Mouse (Mus musculus) adrenal gland, adult 18-20 months (tissue): ENCODE results near the gene Terf2. TPM values are rescaled to one million over a fixed set of nuclear protein-coding genes. Genes with fewer than 3 reads are reported as not detected.
"Not testable (repeated sequence)": the region's sequence is repeated elsewhere in the genome, so short reads cannot be mapped to it uniquely, and the experiment has no call there.

ENCODE experiments used
- DNase-seq, 2 experiments: peaks; one replicate each; pipeline ENCODE4 v3.0.0; 2021 to 2022; ENCODE audit warnings: low spot score in 2 of 2
- total RNA-seq, 2 experiments: library from RNA; stranded (reverse); gene quantifications; 1 replicate in 1 of 2; 2 replicates in 1 of 2; pipeline ENCODE4 v1.2.3; 2021

Gene Terf2
- total RNA-seq, 2 experiments from 2014 or later: 20.5 to 22.6 TPM

DNA sequence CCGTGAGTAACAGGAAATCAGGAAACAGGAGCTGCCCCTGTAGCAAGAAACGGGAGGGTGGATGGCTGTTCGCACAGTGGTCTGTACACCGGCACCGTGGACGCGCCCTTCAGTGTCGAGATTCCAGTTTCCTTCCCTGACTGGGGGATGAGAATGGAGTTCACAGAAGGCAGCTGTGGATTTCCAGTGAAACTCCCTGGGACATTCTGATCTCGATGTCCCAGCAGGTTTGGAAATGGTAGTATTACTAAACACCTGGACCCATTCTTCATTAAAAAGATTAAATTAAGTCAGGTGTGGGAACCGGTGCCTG lies 18.6 kb upstream of the Terf2 start:
- DNase-seq: no peak

DNA sequence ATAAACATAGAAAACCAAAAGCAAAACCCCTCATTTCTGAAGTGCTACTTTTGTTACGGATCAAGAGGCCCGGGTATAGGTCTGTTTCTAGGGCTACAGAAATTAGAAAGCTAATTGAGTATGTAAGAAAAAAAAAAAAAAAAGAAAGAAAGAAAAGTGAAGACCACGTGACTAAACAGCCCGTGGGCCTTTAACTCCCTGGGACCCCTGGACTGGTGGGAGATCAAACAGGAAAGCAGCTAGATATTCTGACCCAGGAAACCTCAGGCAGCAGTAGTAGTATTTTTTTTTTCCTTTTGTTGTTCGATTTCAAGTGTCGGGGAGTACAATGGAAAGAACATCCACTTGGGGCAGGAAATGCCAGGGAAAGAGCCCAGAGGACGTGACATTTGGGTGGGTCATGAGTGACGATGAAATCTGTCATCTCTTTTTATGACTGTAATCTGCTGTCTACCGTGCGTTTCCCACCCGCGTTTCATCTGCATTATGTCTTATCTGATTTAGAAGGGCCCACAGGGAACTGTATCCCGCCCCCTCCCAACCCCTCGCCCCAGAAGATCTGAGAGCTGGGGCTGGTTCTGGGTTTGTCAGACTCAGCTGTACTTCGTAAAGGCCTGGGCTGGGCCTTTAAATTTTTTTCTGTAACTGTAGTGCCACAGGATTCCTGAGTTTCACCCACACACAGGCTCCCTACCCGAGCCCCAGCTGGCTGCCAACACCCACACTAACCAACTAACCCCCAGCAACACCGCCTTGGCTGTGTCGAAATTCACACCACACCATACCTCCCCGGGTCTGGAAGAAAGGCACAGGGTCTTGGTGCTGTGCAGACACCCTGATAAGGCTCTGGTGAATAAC lies 18.0 kb upstream of the Terf2 start:
- no peak for DNase-seq

DNA sequence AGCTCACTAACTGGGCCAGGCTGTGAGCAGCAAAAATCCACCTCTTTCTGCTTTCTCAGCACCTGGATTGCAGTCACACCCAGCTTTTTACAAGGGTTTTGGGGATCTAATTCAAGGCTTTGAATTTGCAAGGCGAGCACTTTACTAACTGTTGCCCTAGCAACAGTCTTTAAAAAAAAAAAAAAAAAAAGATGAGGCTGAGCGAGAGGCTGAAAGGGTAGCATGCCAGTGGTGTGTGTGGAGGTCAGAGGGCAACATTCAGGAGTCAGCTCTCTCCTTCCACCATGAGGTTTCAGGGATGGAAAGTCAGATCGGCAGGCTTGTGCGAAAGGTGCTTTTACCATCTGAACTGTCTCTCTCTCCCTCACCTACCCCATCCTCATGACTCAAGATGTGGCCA lies 16.9 kb upstream of the Terf2 start:
- no peak for DNase-seq

DNA sequence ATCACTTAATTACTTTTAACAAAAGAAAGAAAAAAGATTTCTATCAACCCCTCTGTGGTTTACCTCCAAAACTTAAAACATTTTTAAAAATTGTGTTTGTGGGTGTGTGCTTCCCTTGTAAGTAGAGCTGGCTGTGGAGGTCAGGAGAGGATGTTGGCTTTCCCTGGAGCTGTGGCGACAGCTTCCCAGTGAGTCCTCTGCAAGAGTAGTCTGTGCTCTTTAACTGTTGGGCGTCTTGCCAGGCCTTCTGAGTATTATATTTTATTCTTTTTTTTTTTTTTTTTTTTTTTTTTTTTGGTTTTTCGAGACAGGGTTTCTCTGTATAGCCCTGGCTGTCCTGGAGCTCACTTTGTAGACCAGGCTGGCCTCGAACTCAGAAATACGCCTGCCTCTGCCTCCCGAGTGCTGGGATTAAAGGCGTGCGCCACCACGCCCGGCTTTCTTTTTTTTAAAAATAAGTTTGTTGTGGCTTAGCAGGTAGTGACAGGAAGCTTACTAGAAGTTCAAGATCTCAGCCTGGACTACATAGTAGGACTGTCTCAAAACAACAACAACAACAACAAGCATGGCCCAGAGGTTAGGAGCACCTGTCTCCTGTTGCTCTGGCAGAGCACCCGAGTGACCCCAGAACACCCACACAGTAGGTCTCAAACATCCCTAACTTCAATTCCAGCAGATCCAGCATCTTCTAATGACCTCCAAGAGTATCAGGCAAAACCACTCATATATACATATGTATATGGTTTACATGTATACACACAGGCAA lies 15.2 kb upstream of the Terf2 start:
- no peak for DNase-seq

DNA sequence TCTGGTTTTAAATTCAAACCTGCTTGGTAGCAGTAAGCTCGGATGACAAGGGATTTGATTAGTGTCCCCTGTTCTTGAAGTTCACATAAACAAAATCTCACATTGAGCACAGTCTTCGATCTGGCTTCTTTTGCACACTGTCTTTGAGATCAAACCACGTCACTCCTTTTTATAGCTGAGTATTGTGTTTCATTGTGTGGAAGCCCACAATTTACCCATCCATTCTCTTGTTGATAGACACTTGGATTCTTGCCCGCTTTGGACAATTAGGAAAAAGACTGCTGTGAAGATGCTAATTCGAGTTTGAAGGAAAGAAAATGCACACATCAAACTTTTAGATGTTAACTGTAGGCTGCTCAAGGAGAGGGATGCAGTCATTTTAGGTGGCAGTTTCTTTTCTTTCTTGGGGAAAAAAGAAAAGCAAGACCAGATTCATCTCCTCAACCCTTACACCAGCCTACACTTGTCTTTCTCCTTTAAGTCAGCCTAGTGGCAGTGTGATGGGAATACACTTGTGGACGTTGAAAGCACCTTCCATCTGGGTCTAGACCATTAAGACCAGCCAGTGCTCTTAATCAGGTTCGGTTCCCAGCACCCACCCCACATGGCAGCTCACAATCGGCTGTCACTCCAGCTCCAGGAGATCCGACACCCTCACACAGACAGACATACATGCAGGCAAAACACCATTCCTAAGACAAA lies 14.4 kb upstream of the Terf2 start:
- DNase-seq: no peak

DNA sequence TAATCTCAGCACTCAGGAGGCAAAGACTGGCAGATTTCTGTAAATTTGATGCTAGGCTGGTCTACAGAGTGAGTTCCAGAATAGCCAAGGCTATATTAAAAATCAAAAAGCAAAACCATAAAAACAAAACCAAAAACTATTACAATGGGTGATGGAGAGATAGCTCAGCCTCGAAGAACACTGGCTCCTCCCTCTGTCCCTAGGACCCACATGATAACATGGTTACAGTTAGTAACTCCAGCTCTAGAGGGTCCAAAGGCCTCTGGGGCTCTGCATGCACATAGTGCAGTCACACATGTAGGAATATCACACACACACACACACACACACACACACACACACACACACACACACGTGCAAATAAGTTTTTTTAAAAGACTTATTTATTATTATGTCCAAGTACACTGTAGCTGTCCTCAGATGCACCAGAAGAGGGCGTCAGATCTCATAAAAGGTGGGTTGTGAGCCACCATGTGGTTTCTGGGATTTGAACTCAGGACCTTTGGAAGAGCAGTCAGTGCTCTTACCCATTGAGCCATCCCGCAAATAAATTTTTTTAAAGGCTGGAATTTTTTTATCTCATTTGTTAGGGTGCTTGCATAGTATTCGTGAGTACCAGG lies 13.6 kb upstream of the Terf2 start:
- DNase-seq: no peak

DNA sequence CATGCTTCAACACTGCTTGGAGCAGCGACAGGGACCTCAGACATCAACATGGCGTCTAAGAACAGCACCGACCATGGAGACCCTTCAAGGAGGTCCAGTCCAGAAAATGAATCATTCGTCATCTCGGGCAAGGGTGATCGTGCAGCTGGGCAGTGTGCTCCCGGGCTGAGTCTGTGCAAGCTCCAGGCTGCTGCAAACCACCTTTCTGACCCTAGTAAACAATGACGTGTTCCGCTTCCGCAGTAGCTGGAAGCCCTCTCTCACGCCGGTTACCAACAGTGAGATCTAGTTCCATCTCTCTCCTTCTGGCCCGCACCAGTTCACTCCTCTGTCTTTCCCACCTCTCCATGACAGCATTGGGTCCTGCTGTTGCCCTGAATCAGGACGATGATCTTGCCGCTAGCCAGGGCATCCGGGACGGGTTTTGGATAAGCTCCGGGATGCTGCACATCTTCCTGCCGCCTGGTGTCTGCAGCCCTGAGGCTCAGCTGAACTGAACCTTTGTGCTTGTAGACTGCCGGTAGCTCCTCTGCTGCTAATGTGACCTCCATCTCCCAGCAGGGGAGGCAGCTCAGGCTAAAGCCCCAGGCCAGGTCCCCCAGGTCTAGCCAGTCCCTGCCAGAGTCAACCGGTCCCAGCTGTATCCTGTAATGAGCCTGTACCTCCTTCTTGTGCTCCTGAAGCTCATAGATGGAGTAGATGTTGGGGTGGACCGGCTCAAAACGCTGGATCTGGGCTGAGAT lies 12.8 kb upstream of the Terf2 start:
- DNase-seq: no peak

DNA sequence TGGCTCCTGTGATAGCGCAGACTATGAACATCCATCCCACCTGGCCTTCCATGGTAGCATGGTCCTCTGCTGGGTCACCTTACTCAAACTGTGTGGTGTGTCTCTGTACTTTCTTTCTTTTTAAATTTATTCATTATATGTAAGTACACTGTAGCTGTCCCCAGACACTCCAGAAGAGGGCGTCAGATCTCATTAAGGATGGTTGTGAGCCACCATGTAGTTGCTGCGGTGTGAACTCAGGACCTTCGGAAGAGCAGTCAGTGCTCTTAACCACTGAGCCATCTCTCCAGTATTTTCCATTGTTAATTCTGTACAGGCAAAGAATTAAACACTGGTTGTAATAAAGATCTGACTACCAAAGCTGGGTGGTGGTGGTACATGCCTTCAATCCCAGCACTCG lies 11.7 kb upstream of the Terf2 start:
- not testable (repeated sequence) for DNase-seq

DNA sequence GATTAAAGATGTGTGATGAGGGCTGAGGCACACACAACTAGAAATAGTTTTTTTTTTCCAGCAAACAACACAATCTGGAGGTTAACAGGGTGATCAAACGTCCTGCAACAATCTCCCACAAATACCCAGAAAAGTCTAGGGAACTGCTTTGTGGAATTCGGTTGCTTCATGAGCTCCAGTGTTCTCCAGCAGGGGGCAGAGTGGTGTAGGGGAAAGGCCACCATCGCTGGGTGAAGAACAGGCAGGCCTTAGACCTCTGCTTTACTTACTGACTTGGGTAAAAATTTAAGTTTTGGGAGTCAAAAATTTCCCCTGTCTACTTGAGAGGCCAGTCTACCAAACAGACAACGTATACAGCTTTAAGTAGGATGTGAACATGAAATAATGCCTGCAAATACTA lies 8.2 kb upstream of the Terf2 start:
- peak; percentile 85 to 87 for DNase-seq

DNA sequence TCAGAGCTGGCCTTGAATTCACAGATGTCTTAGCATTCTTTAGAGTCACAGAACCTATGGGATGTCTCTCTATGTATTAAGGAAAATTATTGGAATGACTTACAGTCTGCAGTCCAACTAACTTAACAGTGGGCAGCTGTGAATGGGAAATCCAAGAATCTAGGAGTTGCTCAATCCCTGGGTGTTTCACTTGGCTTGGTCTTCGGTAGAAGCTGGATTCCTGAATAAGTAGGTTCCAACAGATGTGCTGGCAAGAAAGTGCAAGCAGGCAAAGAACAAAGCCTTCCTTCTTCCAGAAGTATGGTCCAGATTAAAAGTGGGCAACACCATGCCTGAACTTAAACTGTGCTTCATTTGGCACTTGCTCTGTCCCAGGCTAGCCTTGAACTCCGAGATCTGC lies 4.3 kb upstream of the Terf2 start:
- no peak for DNase-seq

DNA sequence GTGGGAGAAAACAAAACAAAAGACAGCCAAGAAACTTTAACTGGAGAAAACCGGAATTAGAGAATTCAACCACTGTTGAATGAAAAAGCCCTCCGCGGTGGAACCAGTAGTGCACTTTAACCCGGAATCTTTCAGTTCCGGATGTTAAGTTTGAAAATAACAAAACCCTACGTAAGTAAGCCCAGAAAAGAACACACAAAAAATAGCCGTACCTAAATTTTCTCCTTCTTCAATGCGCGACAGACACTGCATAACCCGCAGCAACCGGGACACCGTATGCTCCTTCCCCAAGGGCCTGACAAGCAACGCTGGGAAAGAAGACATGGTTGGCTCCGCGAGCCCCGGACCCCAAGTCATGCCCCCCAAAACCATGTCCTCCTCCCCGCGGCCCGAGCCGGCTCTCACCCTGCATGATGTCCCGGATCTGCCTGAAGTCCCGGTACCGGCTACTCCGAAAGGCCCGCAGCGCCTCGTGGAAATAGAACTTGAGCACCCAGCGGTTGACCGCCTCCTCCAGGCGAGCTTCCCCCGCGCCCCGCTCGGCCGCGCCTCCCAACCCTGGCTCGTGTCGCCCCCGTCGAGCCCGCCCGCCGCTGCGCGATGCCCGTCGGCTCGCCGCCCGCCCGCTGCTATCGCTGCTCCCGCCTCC lies 506 bp downstream of the Terf2 start:
- DNase-seq: no peak

DNA sequence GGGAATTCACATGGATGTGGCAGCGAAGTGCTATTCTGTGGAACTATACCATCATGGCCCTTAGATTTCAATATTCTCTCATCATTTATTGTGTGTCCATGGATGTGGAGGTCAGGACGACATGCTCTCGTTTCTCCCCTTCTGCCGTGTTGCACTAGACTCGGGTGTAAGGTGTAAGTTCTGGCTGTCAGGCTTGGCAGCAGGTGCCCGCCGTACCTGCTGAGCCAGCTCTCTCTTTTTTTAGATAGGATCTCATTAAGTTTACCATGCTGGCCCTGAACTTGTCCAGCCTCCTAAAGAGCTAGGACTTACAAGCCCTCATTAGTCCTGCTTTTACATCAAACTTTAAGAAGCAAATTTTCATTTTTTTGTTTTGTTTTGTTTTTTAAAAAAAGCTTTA lies 5.8 kb downstream of the Terf2 start:
- no peak for DNase-seq

DNA sequence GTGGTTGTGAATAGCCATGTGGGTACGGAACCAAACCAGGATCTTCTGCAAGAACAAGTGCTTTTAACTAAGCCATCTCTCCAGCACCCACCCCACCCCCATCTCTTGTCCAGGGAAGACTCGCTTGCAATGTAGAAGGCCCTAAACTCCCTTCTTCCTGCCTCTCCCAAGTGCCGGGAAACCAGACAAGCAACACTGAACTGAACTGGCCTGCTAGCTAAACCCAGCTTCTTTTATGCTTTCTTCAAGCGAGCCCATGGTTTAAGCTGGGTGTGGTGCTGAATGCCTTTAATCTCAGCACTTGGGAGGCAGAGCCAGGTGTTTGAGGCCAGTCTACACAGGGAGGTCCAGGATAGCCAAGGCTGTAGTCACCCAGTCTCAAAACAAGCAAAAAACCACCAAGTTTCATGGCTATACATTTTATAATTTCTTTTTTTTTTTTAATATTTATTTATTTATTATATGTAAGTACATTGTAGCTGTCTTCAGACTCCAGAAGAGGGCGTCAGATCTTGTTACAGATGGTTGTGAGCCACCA lies 7.8 kb downstream of the Terf2 start:
- DNase-seq: no peak

DNA sequence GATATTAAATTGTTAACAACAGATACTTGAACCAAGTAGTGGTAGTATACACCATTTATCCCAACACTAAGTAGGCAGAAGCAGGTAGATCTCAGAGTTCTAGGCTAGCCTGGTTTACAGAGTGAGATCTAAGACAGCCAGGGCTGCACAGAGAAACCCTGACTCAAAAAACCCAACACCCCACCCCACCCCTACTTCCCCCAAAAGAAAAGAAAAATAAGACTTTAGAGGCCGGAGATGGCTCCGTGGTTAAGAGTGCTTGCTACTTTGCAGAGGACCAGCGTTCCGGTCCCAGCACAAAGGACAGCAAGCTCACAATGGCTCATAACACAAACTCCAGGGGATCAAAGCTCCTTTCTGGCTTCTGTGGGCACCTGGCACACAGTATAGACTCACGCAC lies 10.3 kb downstream of the Terf2 start:
- DNase-seq: no peak

DNA sequence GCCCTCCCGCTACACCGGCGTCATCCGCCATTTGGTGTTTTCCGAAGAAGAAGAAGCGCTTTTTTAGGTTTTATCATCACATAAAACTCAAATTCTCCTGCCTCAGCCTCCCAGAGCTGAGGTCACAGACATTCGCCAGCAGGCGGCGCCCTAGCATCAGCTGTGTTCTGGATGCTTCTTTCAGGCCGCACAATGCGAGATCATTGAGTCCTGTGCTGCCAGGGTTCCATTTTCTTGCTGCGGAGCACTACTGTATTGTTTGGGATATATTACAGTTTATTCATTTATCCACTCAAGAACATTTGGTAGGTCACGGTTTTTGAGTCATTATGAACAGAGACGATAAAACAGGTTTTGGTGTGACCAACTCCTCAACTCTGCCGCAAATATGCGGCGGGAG lies 11.0 kb downstream of the Terf2 start:
- no peak for DNase-seq

DNA sequence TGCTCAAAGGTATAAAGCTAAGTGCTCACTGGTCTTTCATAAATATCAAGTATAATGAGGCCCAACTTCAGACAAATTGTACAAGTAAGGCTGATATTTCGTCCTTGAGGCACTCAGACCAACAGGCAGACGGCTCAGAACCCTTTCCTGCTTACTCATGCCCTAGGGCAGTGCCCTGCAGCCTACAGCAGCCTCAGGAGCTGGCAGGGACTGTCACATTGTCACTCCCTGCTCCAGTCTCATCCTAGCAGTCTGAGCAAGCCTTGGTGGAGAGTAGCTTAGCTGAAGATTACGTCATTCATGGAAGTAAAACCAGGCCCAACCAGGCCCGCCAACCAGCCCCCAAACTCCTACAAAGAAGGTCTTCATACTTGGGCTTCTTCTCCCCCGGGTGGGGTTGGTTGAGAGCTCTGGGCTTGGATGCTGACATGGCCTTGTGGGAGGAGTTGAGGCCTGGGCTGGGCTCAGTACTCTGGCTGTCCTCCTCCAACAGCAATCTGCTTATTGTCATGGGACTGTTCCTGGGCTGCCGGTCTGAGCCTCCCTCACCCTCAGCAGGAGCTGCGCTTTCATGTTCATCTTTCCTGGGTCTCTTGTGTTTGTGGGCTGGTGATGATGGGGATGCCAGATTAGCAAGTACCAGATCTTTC lies 20.0 kb downstream of the Terf2 start:
- no peak for DNase-seq

DNA sequence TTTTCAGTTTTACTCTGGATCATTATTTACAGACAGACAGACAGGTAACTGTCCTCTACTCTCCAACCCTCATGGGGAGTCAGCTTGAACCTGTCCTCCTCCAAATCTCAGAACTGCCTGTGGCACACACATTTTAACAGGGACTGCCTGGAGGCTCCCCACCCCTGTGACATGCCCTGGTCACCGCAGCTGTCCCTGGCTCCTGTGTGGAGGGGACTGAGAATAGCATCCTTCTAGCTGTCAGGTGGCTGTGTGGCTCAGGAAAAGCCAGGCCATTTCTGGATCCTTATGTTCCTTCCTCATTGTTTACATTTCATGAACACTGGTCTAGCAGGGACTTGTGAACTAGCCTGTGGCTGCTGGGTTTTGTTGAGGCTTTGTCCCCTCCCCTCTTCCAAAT lies 22.2 kb downstream of the Terf2 start:
- no peak for DNase-seq

DNA sequence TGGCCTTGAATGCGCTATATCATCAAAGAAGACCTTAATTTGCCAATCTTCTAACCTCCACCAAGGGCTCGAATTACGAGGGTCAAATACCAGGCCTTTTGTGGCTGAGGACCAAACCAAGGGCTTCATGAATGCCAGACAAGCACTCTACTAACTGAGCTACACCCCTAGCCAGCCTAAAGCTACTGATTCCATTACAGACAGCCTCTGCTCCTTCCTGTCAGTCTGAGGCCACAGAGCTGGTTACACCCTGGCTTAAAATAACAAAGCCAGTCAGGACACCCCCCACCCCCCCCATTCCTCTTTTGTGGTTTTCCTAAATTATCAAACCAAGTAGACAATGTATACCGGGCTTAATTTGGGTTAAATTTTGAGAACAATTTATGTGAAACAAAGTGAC lies 22.6 kb downstream of the Terf2 start:
- DNase-seq: no peak
